Mouse (Mus musculus): ENCODE data around the gene Tor2a. TPM values are rescaled to one million over a fixed set of nuclear protein-coding genes. Genes with fewer than 3 reads are reported as not detected.
A peak's percentile ranks its signal among the peaks of the same experiment; 100 is the strongest.

Gene Tor2a
- total RNA-seq (2021): 10 to 100 TPM; 32.2 to 33.3 TPM

DNA sequence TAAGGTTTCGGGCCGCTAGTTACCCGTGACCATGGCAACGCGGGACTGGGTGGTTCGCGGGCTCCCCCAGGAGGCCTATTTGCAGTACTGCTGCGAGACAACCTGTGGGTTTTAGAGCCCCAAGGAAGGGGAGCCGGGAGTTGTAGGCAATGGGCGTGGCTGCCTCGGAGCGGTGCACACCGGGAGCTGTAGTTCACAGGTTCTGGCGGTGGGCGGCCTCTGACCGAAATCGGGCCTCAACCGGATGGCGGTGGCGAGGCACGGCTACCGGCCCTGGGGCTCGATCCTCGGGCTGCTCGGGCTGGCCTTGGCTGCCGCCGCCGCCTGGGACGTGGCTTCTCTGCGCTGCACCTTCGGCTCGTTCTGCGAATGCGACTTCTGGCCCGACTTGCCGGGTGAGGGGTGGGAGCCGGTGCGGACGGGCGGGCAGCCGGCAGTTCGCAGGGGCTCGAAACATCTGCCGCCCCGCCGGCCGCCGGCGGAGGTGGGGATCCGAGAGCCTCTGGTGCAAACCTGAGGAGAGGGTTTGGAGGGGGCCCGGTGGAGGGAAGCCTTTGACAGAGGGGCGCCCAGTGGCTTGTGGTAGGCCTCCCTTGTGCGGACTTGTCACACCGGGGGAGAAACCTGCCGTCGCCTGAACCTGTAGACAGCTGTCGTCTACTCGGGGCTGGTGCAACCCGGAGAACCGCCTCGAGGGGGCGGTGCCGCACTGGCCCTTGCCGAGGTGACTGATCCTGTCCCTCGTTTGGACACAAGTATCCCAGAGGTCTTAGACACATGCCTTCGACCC is at the start of gene Tor2a:
Gene Tor2a, plus strand, starts transcription at position 179 of the 790 bp plus-strand sequence.
- peak; percentile 82 to 95 for DNase-seq (ENCODE audit: extremely low spot score in 1 of 2, low spot score in 1 of 2)

DNA sequence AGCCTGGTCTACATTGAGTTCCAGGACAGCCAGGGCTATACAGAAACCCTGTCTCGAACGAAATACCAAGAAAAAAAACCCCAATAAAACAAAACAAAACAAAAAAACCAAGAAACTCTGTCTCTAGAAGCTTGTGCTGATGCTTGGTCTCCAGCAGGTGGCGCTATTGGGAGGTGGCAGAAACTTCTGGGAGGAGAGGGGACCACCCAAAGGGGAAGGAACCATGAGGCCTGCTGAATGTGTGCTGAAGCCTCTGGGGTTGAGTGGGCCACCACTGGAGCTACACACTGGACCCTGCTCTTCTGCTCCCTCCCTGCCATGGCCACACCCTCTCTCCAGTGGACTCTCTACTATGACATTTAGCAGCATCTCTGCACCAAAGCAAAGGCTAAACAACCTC is 48.4 kb upstream of the Tor2a start:
- DNase-seq (ENCODE audit: extremely low spot score in 1 of 2, low spot score in 1 of 2): peak; percentile 36 to 69

DNA sequence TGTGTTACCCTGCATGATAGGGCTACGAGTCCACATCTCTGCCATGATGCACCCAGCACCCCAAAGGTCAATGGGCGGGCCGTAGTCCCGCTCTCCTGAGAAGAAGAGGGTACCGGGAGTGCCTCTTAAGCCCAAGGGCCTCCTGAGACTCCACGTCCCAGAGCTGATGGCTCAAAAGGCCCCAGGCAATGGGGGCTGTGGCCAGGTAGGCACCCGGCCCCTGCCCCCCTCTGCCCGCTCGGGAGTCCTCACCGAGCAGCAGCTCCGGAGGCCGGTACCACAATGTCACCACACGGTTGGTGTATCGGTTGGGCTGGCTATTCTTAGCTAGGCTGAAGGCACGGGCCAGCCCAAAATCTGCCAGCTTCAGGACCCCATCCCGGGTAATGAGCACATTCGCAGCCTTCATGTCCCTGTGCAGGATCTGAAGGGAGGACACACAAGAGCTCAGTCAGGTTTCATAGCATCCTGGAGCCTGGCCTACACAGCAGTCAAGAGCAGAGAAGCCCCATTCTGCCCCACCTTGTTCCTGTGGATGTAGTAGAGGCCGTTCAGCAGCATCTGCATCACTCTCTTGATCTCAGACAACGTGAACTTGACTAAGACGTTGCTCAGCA is 47.4 kb upstream of the Tor2a start:
- no peak for DNase-seq (ENCODE audit: extremely low spot score in 1 of 2, low spot score in 1 of 2)

DNA sequence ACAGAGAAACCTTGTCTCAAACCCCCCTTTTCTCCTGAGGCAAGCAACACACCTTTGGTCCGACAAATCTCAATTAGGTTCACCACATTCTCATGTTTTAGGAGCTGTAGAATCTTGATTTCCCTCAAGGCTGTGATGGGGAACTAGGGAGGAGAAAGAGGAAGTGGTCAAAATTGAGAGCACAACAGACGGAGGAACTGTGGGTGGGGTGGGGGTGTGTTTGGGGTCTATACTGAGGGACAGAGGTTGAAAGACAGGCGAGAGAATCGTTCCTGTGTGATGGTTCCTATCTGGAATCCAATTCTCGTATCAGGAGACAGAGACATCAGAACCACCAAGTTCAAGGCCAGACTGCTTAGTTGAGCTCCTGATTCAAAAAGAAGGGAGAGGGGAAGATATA is 46.6 kb upstream of the Tor2a start:
- DNase-seq (ENCODE audit: extremely low spot score in 1 of 2, low spot score in 1 of 2): no peak

DNA sequence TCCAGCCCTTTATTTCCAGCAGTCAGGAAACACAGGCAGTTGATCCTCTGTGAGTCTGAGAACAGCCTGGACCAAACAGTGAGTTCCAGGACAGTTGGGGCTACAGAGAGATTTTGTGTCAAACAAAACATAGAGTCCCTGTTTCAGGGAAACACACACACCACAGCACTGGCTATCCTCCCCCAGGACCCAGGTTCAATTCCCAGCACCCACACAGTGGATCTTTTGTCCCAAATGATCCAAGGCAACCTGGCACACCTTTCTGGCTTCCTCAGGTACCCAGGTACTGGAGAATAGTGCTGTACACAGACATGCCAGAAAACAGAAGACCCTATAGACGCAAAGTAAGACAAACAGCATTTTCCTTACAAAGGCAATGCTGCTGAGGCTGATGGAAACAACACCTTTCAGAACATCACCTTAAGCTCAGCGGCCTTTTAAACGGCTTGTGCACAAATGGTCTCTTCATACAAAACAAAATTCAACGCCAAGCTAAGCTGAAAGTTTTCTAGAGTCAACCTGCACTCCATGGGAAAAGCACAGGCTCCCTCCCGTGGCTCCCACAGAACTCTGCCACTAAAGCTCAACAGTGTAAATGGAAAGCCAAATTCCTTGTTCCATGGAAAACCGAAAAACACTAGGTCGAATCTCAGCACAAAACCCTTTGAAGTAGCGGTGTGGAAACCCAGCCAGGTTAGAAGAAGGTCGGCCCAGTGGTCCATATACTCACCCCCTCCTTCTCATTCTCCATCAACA is 45.6 kb upstream of the Tor2a start:
- DNase-seq (ENCODE audit: extremely low spot score in 1 of 2, low spot score in 1 of 2): no peak

DNA sequence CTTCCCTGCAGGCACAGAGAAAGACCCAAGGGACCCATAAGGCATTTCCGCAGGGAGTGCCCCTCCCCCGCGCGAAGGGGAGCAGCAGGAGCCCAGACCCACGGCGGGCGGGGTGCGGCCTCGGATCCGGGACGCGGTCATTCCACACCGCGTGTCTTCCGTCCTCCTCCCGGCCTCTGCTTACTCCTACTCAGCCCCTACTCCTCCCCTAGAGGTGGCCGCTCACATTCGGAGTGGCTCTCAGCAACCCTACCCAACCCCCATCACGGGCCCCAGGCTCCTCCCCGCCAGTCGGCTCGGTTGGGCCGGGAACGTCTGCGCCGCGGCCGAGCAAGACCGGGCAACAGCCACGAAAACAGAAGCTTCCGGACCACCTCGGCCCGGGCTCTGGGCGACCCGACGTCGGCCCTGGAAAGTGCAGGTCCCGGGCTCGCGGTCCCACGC is 44.9 kb upstream of the Tor2a start:
- peak; percentile 35 to 36 for DNase-seq (ENCODE audit: extremely low spot score in 1 of 2, low spot score in 1 of 2)

DNA sequence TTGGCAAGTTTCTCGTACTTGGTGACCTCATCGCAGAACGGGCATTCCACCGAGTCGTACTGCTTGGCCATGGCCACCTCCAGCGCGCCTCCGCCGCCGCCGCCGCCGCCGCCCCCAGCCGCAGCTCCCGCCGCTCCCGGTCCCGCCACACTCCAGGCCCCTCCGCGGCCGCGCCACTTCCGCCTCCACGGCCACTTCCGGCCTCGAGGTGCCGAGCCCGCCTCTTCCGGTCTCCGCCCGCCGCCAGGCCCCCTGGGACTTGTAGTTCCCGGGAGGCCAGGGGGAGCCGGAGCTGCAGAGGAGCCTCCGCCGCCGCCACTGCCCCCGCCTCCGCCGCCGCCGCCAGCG is 44.5 kb upstream of the Tor2a start:
- DNase-seq (ENCODE audit: extremely low spot score in 1 of 2, low spot score in 1 of 2): peak in 1 of 2 experiments; percentile 82

DNA sequence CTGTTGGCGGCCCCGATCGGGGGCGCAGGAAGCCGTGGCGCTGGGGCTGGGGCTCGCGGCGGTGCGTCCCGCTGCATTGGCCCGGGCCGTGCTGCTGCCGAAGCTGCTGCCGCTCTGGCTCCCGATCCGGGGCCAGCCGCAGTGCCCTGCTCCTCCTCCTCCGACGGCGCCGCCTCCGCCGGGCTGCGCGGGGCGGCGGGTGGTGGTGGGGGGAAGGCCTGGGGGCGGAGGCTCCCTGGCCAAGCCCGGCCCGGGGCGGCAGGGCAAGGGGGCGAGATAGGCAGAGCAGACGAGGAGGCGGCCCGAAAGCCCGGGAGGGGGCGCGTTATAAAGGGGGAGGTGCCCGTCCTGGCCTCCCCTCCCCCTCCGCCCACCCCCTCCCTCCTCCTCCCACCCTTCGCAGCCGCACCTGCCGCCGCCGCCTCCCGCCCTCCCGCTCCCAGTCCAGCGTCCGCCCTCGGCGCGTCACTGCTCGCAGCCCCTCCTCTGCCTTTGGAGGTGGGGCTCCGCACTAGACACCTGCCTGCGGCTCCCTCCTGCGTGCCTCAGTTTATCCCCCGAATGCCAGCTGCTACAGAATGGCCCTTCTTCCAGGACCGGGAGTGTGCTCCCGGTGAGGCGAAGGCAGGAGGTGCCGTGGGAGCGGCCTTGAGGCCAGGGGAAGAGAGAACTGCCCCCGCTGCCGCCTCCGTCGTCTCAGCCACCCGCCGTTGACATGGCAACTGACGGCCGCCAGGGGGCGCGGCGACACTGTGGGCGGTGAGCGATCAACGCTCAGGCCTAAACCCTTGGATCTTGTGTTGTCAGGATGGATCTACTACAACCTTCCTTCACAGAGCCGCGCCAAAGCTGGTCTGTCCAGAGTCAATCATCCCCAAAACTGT is 43.9 kb upstream of the Tor2a start, which contains the start of gene Cdk9:
Gene Cdk9, minus strand, starts transcription at position 143 of the 884 bp plus-strand sequence.
- DNase-seq (ENCODE audit: extremely low spot score in 1 of 2, low spot score in 1 of 2): peak; percentile 85 to 98

DNA sequence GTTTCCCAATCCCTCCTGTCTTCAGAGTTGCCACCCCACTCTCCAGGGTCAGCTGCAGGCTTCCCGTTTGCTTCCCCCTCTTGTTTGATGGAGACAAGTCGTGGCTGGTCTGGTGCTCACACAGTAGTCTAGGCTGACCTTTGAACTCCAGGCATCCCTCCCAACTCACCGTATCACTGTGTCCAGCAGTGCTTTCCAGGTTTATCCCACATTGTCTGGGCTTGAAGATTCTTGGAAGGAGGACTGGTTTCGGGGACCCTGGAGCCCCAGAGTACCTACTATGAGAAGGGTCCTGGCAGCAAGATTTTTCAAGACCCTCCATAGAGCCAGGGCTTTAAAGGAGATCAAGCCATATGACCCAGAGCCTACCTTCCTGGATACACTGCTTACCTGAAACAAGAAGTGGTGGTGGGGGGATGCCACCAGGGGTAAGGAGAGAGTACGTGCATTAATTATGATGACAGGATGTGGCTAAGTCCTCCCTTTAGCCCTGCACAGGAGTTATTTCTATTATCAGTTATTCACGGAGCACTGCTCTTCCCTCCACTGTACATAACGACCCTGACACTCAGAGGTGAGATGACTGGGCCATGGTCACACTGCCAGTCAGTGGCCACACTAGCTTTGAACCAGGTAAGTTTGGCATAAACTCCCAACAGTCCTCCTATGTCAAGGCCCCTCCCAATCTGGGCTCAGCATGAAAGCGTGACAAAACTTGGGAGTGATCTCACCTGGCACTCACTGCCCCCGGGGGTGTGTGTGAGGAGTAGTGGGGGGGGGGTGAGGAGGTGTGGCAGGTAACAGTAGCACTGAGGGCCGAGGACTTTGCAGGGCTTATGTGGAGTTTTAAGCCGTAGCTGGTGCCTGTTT is 42.7 kb upstream of the Tor2a start:
- DNase-seq (ENCODE audit: extremely low spot score in 1 of 2, low spot score in 1 of 2): no peak

DNA sequence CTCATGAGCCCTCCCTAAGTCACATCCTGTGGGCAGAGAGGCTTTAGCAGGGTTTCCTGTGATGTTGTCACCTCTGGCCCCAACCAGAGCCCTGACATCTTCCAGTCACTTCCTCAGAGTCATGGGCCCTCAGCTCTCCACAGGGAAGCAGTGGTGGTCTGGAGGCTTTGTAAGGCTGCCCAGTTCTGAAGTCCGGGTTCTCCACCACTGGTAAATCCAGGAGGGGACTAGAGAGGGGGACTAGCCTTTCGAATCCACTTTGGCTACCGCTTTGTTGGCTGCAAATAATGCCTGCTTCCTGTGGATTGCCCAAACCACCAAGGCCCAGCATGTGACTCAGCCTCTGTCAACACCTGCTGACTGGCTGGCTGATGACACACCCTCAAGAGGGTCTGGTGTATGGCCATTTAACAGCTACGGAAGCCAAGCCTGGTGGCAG is 42.0 kb upstream of the Tor2a start:
- no peak for DNase-seq (ENCODE audit: extremely low spot score in 1 of 2, low spot score in 1 of 2)

DNA sequence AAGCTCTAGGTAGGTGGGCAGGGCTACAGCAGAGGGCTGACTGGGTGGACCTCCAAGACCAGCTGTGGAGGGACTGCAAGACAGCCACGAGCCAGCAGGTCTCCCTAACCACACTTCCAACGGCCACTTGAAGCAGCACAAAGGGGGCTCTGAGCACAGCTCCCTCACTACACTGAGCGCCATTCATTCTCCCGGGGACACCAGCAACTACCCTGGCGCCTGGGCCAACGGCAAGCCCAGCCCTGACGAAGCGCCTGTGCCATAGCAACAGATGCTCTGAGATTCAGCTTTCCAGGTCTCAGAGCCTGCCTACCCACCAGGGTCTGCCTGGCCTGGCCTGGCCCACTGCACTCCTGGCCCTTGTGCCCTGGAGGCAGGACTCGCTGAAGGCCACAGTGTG is 38.3 kb upstream of the Tor2a start:
- peak in 1 of 2 experiments; percentile 24 for DNase-seq (ENCODE audit: extremely low spot score in 1 of 2, low spot score in 1 of 2)

DNA sequence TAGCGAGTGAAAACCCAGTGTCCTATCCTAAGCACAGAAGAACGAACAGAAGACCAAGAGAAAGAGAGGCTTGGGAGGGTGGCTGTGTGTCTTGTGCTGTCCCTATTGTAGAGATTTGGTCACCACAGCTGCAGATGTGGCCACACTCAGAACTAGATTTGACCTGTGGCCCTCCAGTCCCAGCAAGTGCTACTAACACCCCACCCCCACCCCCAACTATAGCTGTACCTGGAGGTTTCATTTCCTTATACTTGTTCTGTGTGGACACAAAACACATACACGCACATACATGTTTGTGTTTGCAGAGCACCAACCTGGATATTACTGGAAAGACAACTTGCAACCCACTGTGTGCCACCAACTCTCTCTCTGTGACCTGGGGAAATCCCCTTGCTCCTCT is 37.0 kb upstream of the Tor2a start:
- no peak for DNase-seq (ENCODE audit: extremely low spot score in 1 of 2, low spot score in 1 of 2)

DNA sequence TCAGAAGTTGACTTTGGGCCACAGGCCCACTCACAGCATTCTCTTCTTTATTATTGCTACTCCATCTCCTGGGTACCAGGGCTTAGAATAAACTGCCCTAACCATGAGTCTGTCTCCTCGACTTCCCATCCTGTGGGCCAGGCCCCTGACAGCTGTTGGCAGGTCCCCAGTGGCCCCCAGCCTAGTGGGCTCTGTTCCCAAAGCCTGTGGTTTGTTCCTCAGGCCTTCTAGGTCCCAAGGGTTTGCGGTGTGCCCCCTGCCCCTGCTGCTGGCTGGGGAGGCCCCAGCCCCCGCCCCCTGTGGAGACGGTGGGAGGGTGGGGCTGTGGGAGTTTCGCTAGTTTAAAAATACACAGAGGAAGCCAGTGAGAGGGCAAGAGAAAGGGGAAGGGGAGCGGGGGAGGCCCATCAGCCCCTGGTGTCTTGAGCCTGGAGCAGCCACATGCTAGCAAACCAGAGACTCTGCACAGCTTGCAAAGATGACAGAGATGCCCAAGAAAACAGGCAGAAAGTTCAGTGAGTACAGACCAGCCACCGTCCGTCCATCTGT is 36.3 kb upstream of the Tor2a start, which contains the start of gene Sh2d3c:
Gene Sh2d3c, plus strand, starts transcription at position 375 of the 549 bp plus-strand sequence.
- DNase-seq (ENCODE audit: extremely low spot score in 1 of 2, low spot score in 1 of 2): no peak

DNA sequence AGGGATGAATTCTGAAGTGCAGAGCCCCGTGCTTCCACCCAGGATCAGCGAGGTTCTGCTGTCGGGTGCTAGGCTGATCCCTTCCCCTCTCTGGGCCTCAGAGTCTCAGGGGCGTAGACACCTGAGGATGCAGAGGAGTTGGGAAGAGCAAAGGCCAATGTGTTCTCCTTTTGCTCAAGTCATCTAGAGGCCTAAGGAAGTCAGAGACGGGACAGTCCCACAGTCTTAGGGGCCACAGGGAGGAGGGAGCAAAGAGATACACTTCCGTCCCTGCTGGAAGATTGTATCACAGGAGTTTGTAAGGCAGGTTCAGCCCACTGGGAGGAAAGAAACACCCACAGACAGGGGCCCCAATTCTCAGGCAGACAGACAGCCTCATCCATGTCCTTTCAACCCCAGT is 35.0 kb upstream of the Tor2a start:
- DNase-seq (ENCODE audit: extremely low spot score in 1 of 2, low spot score in 1 of 2): no peak

DNA sequence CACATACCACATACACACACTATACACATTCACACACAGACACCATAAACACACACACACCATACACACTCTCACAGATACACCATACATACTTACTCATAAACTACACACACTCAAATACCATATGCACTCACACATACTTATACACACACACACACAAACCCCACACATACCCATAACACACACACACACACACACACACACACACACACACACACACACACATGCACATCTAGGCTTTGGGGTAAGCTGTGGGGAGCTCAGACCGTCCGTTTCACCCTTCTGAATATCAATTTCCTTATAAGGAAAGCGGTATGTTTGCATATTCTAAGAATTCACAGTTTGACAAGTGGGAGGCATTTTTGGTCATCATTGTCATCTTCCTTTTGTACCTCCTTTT is 34.5 kb upstream of the Tor2a start:
- no peak for DNase-seq (ENCODE audit: extremely low spot score in 1 of 2, low spot score in 1 of 2)

DNA sequence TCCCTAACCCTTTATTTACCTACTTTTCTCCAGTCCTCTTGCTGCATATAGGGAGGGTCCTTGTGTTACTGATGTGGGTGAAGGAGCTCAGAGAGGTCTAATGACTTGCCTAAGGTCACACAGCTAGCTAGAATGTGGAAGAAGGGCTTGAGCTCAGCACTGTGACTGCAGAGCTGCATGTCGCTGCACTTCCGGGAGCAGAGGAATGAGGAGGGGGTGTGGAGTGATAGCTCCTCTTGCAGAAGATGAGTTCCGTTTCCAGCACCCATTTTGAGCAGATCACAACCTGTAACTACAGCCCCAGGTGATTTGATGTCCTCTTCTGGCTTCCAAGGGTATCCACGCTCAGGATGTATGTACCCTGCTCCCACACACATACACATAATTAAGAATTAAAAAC is 32.9 kb upstream of the Tor2a start:
- DNase-seq (ENCODE audit: extremely low spot score in 1 of 2, low spot score in 1 of 2): no peak

DNA sequence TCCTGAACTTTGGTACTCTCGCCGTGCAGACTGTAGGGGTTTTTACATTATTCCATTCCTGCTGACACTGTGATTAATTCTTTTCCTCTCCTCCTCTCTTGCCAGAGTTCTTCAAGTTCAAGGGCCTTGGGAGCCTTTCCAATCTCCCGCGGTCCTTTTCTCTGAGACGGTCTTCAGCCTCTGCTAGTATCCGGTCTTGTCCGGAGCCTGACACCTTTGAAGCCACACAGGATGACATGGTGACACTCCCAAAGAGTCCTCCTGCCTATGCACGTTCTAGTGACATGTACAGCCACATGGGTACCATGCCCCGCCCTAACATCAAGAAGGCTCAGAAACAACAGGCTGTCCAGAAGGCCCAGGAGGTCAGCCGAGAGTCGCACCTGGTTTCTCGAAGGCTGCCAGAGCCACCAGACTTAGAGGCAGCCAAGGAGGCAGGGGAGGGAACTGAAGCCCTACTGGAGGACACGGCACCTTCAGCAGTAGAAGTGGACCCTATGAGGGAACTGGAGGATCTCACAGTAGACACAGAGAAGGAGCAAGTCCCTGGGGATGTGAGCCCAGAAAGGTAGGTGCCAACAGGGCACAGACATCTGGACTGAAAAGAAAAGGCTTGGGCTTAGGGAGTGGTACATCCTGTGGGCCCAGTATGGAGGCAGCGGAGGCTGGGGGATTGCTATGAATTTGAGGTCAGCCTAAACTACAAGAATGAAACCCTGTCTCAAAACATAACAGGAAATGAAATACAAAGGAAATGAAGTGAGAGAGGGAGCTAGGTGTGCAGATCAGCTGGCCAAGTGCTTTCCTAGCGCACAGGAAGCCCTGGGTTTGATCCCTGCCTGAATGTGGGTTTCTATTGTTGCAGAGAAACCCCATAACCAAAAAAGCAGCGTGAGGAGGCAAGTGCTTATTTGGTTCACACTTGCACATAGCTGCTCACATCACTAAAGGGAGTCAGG is 31.9 kb upstream of the Tor2a start:
- DNase-seq (ENCODE audit: extremely low spot score in 1 of 2, low spot score in 1 of 2): no peak

DNA sequence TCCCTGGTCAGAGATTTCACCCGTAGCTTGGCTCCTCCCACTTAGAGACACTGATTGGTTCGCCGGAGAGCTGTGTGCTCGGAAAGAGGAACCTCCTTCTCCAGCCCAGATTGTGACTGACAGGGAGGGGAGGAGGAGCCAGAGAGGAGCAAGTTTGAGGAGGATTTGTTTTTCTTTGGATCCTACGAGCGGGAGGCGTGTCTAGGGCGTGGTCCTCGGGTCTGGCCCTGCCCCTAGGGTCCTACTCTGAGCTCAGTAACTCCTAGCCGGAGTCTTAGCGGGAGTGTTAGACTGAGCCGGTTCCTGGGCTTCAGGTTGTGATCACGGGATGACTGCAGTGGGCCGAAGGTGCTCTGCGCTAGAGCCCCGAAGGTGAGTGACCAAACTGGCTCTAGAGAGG is 29.6 kb upstream of the Tor2a start:
- DNase-seq (ENCODE audit: extremely low spot score in 1 of 2, low spot score in 1 of 2): peak; percentile 52 to 54

Measured in layer of hippocampus, postnatal 25 days (tissue).